Mouse (Mus musculus): ENCODE measurements at regions not wholly inside any gene's neighbourhood (a gene's known extent, or its start where the extent isn't known, plus 50 kb on each side); places are given as distances from the start of the nearest gene placed in this dataset.

- DNase-seq (ENCODE audit: low spot score in 2 of 2), result no peak
Observed at GRCm38 (mm10) chr2:133362693-133363443, 189.1 kb upstream of the Bmp2 start.

- no peak for DNase-seq (ENCODE audit: low spot score in 2 of 2)
Observed at GRCm38 (mm10) chr2:133371490-133372215, 180.3 kb upstream of the Bmp2 start.

- no peak for DNase-seq (ENCODE audit: low spot score in 2 of 2)
Observed at GRCm38 (mm10) chr2:133373543-133373942, 178.4 kb upstream of the Bmp2 start.

- DNase-seq (ENCODE audit: low spot score in 2 of 2), result peak in 1 of 2 experiments; percentile 38
Observed at GRCm38 (mm10) chr2:133381054-133381453, 170.9 kb upstream of the Bmp2 start.

- DNase-seq (ENCODE audit: low spot score in 2 of 2), result no peak
Observed at GRCm38 (mm10) chr2:133383135-133383920, 168.6 kb upstream of the Bmp2 start.

- no peak for DNase-seq (ENCODE audit: low spot score in 2 of 2)
Observed at GRCm38 (mm10) chr2:133385297-133385696, 166.7 kb upstream of the Bmp2 start.

- no peak for DNase-seq (ENCODE audit: low spot score in 2 of 2)
Observed at GRCm38 (mm10) chr2:133387349-133387748, 164.6 kb upstream of the Bmp2 start.

GRCm38 (mm10) chr2:133392298-133392697 lies 159.7 kb upstream of the Bmp2 start:
- DNase-seq (ENCODE audit: low spot score in 2 of 2), result peak in 1 of 2 experiments; percentile 4

- no peak for DNase-seq (ENCODE audit: low spot score in 2 of 2)
Observed at GRCm38 (mm10) chr2:133397566-133397965, 154.4 kb upstream of the Bmp2 start.

GRCm38 (mm10) chr2:133399059-133399690 lies 152.8 kb upstream of the Bmp2 start:
- DNase-seq (ENCODE audit: low spot score in 2 of 2), result no peak

- DNase-seq (ENCODE audit: low spot score in 2 of 2), result no peak
Observed at GRCm38 (mm10) chr2:133400963-133401362, 151.0 kb upstream of the Bmp2 start.

GRCm38 (mm10) chr2:133416990-133417581 lies 134.9 kb upstream of the Bmp2 start:
- DNase-seq (ENCODE audit: low spot score in 2 of 2), result no peak

- DNase-seq (ENCODE audit: low spot score in 2 of 2), result no peak
Observed at GRCm38 (mm10) chr2:133419686-133420303, 132.2 kb upstream of the Bmp2 start.

GRCm38 (mm10) chr2:133425538-133425937 lies 126.4 kb upstream of the Bmp2 start:
- DNase-seq (ENCODE audit: low spot score in 2 of 2), result no peak

- DNase-seq (ENCODE audit: low spot score in 2 of 2), result no peak
Observed at GRCm38 (mm10) chr2:133427039-133427438, 124.9 kb upstream of the Bmp2 start.

GRCm38 (mm10) chr2:133429369-133430062 lies 122.4 kb upstream of the Bmp2 start:
- no peak for DNase-seq (ENCODE audit: low spot score in 2 of 2)

GRCm38 (mm10) chr2:133430741-133431438 lies 121.1 kb upstream of the Bmp2 start:
- DNase-seq (ENCODE audit: low spot score in 2 of 2), result no peak

- no peak for DNase-seq (ENCODE audit: low spot score in 2 of 2)
Observed at GRCm38 (mm10) chr2:133432141-133432813, 119.7 kb upstream of the Bmp2 start.
